Mouse (Mus musculus) thymus, postnatal 14 days (tissue): ENCODE results near the gene Mcam.

Experiments
- DNase-seq: peaks from one replicate; pipeline ENCODE4 v3.0.0; 2021

Mcam gene

GRCm38 (mm10) chr9:44137846-44138245 is 3.6 kb downstream of the Mcam start:
- DNase-seq, result no peak

- no peak for DNase-seq
Observed at GRCm38 (mm10) chr9:44141951-44142350, 7.7 kb downstream of the Mcam start.

- no peak for DNase-seq
Observed at GRCm38 (mm10) chr9:44143421-44143820, 9.2 kb downstream of the Mcam start.

- DNase-seq, result no peak
Observed at GRCm38 (mm10) chr9:44144023-44144717, 9.9 kb downstream of the Mcam start.

GRCm38 (mm10) chr9:44144718-44145060 is 10.4 kb downstream of the Mcam start:
- no peak for DNase-seq

GRCm38 (mm10) chr9:44147290-44147689 is 13.0 kb downstream of the Mcam start:
- peak; percentile 40 for DNase-seq

GRCm38 (mm10) chr9:44159886-44160285 is 25.6 kb downstream of the Mcam start:
- DNase-seq, result no peak

GRCm38 (mm10) chr9:44168931-44169330 is 34.7 kb downstream of the Mcam start:
- no peak for DNase-seq

- DNase-seq, result no peak
Observed at GRCm38 (mm10) chr9:44170691-44171151, 36.5 kb downstream of the Mcam start.

- DNase-seq, result no peak
Observed at GRCm38 (mm10) chr9:44175556-44175955, 41.3 kb downstream of the Mcam start.

- no peak for DNase-seq
Observed at GRCm38 (mm10) chr9:44175957-44176356, 41.7 kb downstream of the Mcam start.

GRCm38 (mm10) chr9:44177405-44177804 is 43.1 kb downstream of the Mcam start:
- no peak for DNase-seq

GRCm38 (mm10) chr9:44178389-44178788 is 44.1 kb downstream of the Mcam start:
- DNase-seq, result peak; percentile 61

GRCm38 (mm10) chr9:44178811-44179210 is 44.5 kb downstream of the Mcam start:
- no peak for DNase-seq

- DNase-seq, result no peak
Observed at GRCm38 (mm10) chr9:44181537-44181936, 47.3 kb downstream of the Mcam start.

- DNase-seq, result peak; percentile 74
Observed at GRCm38 (mm10) chr9:44182260-44182659, 48.0 kb downstream of the Mcam start.

GRCm38 (mm10) chr9:44188223-44188622 is 54.0 kb downstream of the Mcam start:
- DNase-seq, result no peak

GRCm38 (mm10) chr9:44191166-44191565 is 56.9 kb downstream of the Mcam start:
- DNase-seq, result no peak

- no peak for DNase-seq
Observed at GRCm38 (mm10) chr9:44192312-44192711, 58.0 kb downstream of the Mcam start.
